Mouse (Mus musculus) stomach, postnatal 0 days (tissue): Measurements from ENCODE around the gene Tnfaip8l1.
A peak's percentile ranks its signal among the peaks of the same experiment; 100 is the strongest.

ENCODE experiments used
- CTCF ChIP-seq: IDR thresholded peaks from 2 replicates; pipeline ENCODE4 v1.5.1; 2016; ENCODE audit warnings: antibody characterized with exemption, low read depth, mild to moderate bottlenecking, moderate library complexity
- EP300 ChIP-seq: optimal IDR thresholded peaks from 2 replicates; pipeline ENCODE3; 2016; ENCODE audit warnings: antibody characterized with exemption

GRCm38 (mm10) chr17:56183658-56184103 lies 21.4 kb downstream of the Tnfaip8l1 start, which contains the start of gene Mydgf:
- TF ChIP-seq CTCF (peak; percentile 26; the same call in 1 of the 2 replicates), EP300 (no peak)
